Mouse (Mus musculus) heart, adult 18-20 months (tissue): ENCODE data around the gene Wdr90. TPM values are rescaled to one million over a fixed set of nuclear protein-coding genes. Genes with fewer than 3 reads are reported as not detected.
A peak's percentile ranks its signal among the peaks of the same experiment; 100 is the strongest.
"Not testable (repeated sequence)": the region's sequence is repeated elsewhere in the genome, so short reads cannot be mapped to it uniquely, and the experiment has no call there.

Experiments
- DNase-seq, 2 experiments: peaks; one replicate each; pipeline ENCODE4 v3.0.0; 2021 to 2022; ENCODE audit warnings: mixed read lengths in 1 of 2
- total RNA-seq, 2 experiments: library from RNA; stranded (reverse); gene quantifications; 2 replicates each; pipeline ENCODE4 v1.2.3; 2021

The Wdr90 gene
- total RNA-seq, 2 experiments from 2014 or later = 1.0 to 2.3 TPM

GRCm38 (mm10) chr17:25830200-25830753 lies 31.0 kb downstream of the Wdr90 start:
- no peak for DNase-seq

GRCm38 (mm10) chr17:25829558-25830017 lies 31.7 kb downstream of the Wdr90 start:
- no peak for DNase-seq

- DNase-seq = peak; percentile 85 to 87
Measured at GRCm38 (mm10) chr17:25828712-25829557, 32.4 kb downstream of the Wdr90 start, which contains the start of gene Jmjd8. Jmjd8 (plus strand) TSS chr17:25828867.

DNA sequence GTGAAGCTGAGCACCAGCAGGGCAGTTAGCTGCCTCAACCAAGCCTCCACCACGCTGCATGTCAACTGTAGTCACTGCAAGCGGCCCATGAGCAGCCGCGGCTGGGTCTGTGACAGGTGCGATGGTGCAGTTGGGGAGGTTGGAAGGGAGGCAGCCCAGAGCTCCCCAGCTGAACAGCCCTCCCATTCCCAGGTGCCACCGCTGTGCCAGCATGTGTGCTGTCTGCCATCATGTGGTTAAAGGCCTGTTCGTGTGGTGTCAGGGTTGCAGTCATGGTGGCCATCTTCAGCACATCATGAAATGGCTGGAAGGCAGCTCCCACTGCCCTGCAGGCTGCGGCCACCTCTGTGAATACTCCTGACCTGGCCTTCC lies 33.1 kb downstream of the Wdr90 start:
- DNase-seq = no peak

- no peak for DNase-seq
Measured at GRCm38 (mm10) chr17:25827546-25828222, 33.6 kb downstream of the Wdr90 start.

GRCm38 (mm10) chr17:25827011-25827410 lies 34.3 kb downstream of the Wdr90 start:
- no peak for DNase-seq

GRCm38 (mm10) chr17:25825984-25826570 lies 35.2 kb downstream of the Wdr90 start:
- DNase-seq = no peak

- no peak for DNase-seq
Measured at GRCm38 (mm10) chr17:25825311-25825710, 36.0 kb downstream of the Wdr90 start.

DNA sequence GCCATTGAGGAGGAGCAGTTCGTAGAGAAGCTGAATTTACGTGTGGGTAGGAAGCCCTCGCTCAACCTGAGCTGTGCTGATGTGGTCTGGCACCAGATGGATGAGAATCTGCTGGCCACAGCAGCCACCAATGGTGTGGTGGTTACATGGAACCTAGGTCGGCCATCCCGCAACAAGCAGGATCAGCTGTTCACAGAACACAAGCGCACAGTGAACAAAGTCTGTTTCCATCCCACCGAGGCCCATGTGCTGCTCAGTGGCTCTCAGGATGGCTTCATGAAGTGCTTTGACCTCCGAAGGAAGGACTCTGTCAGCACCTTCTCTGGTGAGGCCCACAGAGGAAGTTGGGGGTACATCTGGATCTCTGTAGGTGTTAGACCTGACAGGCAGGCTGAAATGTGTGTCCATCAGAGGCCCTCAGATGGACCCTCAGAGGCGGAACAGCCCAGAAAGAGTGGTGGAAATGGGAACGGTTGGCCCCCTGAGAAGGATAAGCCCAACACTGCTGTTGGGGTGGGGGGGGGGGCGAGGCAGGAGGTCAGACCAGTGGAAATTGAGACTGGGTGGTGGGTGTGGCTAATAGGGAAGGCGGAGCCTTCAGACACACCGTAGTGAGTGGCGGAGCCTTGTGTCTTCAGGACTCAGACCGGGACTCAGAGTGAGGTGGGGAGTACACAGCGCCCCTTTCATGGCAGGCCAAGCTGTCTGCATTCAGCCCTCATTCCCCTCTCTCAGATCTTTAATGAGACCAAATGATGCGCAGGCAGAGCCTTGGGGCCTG lies 36.7 kb downstream of the Wdr90 start:
- DNase-seq = no peak

DNA sequence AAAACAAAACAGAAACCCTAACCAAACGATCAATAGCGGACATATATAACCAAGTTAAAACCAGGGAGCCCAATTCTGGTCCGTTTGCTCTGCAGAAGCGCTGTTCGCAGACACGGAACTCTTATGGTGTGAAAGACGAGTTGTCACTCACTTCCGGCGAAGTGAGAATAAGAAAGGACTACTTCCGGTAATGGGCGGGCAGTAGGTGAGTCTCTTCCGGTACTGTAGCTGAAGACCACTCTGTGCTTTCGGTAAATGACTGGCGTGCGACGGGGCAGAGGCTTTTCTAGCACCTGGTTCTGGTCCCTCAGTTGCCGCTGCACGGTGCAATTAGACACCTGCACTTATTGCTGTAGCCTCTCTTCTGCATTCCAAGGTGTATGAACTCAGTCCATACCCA lies 37.8 kb downstream of the Wdr90 start, which contains the start of gene Wdr24:
Wdr24 (plus strand) TSS at position 176 of the 400 bp plus-strand sequence.
- DNase-seq = peak; percentile 86 to 90

DNA sequence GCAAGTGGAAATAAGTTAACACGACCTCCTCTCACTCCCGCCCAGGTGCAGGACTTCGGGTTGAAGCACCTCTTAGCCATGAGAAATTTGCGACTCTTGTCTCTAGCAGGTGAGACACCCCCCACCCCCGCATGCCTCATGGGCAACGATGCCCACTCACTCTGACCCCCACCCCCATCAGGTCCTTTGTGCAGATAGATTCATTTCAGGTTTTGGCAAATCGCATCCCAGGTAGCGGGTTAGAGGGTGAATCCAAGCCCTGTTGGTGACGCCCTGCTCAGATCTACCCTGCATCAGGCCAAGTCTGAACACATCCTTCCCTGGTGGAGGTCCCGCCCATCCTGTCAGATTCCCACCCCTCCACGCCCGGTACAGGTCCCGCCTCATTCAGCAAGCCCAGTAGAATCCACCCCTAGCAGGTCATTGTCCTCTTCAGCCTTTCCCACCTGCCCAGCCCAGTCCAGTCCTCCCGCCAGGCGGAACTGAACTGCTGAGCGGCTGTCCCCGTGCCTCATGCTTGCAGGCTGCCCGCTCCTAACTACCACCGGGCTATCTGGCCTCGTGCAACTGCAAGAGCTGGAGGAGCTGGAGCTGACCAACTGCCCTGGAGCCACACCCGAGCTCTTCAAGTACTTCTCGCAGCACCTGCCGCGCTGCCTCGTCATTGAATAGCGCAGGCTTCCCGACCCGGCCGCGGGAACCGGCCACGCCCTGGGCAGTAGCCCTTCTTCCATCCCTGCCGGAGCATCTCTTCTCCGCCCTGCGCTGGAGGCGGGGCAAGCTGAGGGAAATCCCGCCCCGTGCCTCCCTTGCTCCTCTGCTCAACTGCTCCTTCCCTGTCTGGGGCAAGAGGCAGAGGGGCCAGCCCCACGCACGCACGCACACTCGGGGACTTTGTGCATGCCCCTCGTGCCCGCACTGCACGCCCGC lies 42.2 kb downstream of the Wdr90 start:
- no peak for DNase-seq

GRCm38 (mm10) chr17:25817662-25818061 lies 43.6 kb downstream of the Wdr90 start:
- DNase-seq = no peak

GRCm38 (mm10) chr17:25813471-25813870 lies 47.8 kb downstream of the Wdr90 start:
- peak; percentile 67 to 90 for DNase-seq

GRCm38 (mm10) chr17:25810890-25811289 lies 50.4 kb downstream of the Wdr90 start:
- DNase-seq = no peak

DNA sequence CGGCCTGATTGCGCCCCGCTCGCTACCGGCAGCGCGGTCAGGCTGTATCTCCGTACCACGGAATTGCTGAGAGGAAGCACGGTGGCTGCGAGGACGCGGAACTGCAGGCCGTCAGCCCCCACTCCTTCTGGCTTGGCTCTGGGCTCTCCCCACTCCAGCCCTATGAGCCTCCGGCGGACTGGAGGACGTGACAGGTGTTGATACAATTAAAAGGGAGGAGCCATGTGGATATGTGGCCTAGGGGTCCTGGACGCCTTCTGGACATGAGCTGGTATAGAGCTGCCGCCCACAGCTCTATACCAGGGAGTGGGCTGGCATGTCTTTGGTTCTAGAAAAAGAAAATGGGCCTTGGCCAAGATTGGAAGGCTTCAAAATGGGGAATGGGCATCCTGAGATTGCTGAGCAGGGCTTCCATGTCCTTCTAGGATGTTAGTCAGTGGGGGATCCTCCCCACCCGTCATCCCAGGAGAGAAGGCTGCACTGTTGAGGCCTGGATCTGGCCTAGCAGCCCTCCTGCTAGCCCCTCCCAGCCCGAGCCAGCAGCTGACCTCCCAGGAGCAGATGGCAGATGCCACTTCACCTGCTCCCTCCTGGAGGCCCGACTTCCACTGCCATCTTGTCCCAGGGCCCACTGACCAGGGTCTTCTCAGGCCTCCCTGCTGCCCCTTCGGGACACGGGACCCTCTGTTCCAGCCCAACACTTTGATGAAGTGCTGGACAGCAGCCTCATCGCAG lies 51.5 kb downstream of the Wdr90 start:
- no peak for DNase-seq

DNA sequence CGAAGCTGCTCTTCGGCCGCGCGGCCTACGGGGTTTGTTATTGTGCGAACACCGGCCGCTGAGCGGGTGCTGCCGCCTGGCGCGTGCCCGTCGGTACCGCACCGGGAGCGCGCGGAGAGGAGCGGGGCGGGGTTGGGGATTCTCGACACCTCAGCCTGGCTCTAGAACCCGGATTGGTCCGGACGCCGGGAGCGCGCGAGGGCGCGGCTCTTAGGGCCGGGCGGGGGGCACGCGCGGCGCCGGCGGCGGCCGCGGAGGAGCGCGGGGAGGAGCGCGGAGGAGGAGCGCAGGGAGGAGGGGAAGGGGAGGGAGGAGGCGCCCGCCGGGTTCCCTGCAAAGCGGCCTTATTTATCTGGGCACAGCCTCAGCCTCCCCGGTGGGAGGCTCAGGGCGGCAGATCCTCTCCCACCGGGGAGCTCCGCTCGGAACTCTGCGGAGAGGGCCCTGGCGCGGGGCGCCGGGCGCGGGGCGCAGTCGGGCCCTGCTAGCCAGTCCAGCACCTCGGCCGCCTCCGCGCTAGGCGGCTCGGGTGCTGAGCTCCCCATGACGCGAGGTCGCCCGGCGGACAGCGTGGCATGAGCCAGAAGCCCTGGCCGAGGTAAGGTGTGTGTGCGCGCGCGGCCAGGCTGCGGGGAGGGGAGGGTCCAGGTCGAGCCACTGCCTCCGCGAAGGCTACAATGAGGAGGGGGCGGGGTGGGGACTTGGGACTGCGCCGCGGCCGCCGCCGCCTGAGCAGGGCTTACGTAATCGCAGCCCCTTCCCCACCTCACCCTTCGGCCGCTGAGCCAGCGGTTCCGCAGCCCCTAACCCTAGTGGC lies 52.3 kb downstream of the Wdr90 start, which contains the start of gene Fbxl16:
Fbxl16 (plus strand) TSS at position 297 of the 817 bp plus-strand sequence.
- peak; percentile 70 to 79 for DNase-seq

- DNase-seq = no peak
Measured at GRCm38 (mm10) chr17:25808028-25808427, 53.3 kb downstream of the Wdr90 start.

GRCm38 (mm10) chr17:25807452-25807851 lies 53.8 kb downstream of the Wdr90 start:
- not testable (repeated sequence) for DNase-seq

- no peak for DNase-seq
Measured at GRCm38 (mm10) chr17:25806507-25806906, 54.8 kb downstream of the Wdr90 start.
